Mouse (Mus musculus) liver, postnatal 0 days (tissue): ENCODE measurements around the gene Gm1043. TPM values are rescaled to one million over a fixed set of nuclear protein-coding genes. Genes with fewer than 3 reads are reported as not detected.

Experiments used
- ATAC-seq: fragments of 200-750 bp; cut with Nextera tagmentation; 2 replicates; pipeline ENCODE4 v1.8.0; 2017; ENCODE audit warnings: mild to moderate bottlenecking, moderate library complexity
- DNase-seq: peaks from one replicate; pipeline ENCODE4 v3.0.0-alpha.2; 2016
- H3K27ac ChIP-seq: fragments of 300-500 bp; sonication (generic); 2 replicates; pipeline ENCODE4 v1.5.1; 2014; ENCODE audit warnings: antibody characterized with exemption, moderate library complexity, mild to moderate bottlenecking, low read depth
- H3K27me3 ChIP-seq: fragments of 300-500 bp; sonication (generic); 2 replicates; pipeline ENCODE4 v1.6.1; 2014; ENCODE audit warnings: low read length, control low read depth, mixed read lengths; ENCODE audit not compliant: insufficient read depth
- H3K36me3 ChIP-seq: fragments of 300-500 bp; sonication (generic); replicated peaks from 2 replicates; pipeline ENCODE4 v1.6.1; 2014; ENCODE audit warnings: mild to moderate bottlenecking, control low read depth, low read length, moderate library complexity, mixed read lengths; ENCODE audit not compliant: insufficient read depth
- H3K4me1 ChIP-seq: fragments of 300-500 bp; sonication (generic); 2 replicates; pipeline ENCODE4 v1.6.1; 2014; ENCODE audit warnings: antibody characterized with exemption, mild to moderate bottlenecking, control low read depth; ENCODE audit not compliant: insufficient read depth
- H3K4me2 ChIP-seq: fragments of 300-500 bp; sonication (generic); 2 replicates; pipeline ENCODE4 v1.6.1; 2014; ENCODE audit warnings: low read depth, mild to moderate bottlenecking, low read length, moderate library complexity, mixed read lengths
- H3K4me3 ChIP-seq: fragments of 300-500 bp; sonication (generic); 2 replicates; pipeline ENCODE4 v1.5.1; 2014; ENCODE audit warnings: low read depth, low read length
- H3K9ac ChIP-seq: fragments of 300-500 bp; sonication (generic); replicated peaks from 2 replicates; pipeline ENCODE4 v1.6.1; 2014; ENCODE audit warnings: mild to moderate bottlenecking, moderate library complexity
- H3K9me3 ChIP-seq: fragments of 300-500 bp; sonication (generic); 2 replicates; pipeline ENCODE4 v1.6.1; 2016; ENCODE audit warnings: mild to moderate bottlenecking, control low read depth, low read length, mixed read lengths
- CTCF ChIP-seq: sonication (generic); IDR thresholded peaks from 2 replicates; pipeline ENCODE4 v1.5.1; 2016; ENCODE audit warnings: antibody characterized with exemption, low read depth
- EP300 ChIP-seq: IDR thresholded peaks from 2 replicates; pipeline ENCODE4 v1.6.1; 2016; ENCODE audit warnings: antibody characterized with exemption, low read depth, mild to moderate bottlenecking
- WGBS: fragments of 180-500 bp; shearing (Covaris S2); extraction: QIAGEN DNeasy Blood & Tissue Kit; methylation state at CpG from one replicate; pipeline ENCODE4 v1.1.7; 2014; ENCODE audit not compliant: insufficient replicate concordance; 5-methylcytosine and 5-hydroxymethylcytosine counted together
- polyA plus RNA-seq: library from polyadenylated mRNA; unstranded; fragments of >200 nt; fragmentation: Nextera tagmentation; extraction: Ambion mirVana; gene quantifications from 2 replicates; pipeline ENCODE4 v1.2.1, GENCODE M21; 2015

Gene Gm1043
- polyA plus RNA-seq, 1 experiment from 2014 or later = not detected

DNA sequence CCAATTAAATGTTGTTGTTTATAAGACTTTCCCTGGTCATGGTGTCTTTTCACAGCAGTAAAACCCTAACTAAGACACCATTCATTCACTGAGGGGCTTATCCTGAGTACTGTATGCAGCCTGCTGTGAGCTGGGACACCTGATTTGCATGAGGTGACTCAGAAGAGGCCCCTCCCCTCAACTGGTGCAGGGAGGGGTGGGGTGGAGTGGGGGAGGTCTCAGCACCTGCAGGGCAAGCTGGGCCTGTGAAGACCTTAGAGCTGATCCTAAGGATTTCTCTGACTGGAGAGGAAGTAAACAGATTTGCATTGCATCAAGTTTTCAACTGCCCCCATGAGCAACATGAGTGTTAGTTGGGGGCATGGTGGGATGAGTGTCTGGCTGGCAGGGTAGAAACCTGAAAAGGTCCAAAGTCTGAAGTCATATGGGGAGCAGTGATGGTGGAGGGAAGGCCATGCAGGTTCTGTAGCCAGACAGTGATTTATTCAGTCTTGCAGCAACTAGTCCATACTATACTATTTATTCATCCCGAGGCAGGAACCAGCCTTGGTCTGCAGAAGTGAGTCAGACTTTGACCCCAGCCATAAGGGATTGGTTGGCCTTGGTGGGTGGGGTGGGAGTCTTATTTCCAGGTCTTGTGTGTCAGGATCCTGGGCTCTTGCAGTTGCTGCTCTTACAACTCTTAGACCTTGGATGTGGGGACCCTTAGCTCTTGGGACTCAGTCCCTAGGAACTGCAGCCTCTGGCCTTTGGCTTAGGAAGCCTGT, 3.4 kb downstream of the Gm1043 start:
- Histone ChIP-seq H3K27ac (no peak overlapping the region), H3K9ac (no peak overlapping the region), H3K4me3 (no peak overlapping the region), H3K4me2 (no peak overlapping the region), H3K9me3 (no peaks in the 10 kb centered on the region), H3K27me3 (peaks cover 19% of the 10 kb centered on the region; the same call in 1 of the 2 replicates), H3K36me3 (no peaks in the 10 kb centered on the region), H3K4me1 (no peaks in the 10 kb centered on the region)
- TF ChIP-seq EP300 = no peak
- no peak for TF ChIP-seq CTCF
- ATAC-seq = no peak
- 33% methylated on average over 1 of the region's 1 CpGs for WGBS
- DNase-seq = no peak

- no peaks in the 10 kb centered on the region for H3K36me3 ChIP-seq
- ATAC-seq (no peak), DNase-seq (no peak)
- H3K4me1 ChIP-seq = no peaks in the 10 kb centered on the region
- TF ChIP-seq CTCF = no peak
- no peak for TF ChIP-seq EP300
- H3K9me3 ChIP-seq = no peaks in the 10 kb centered on the region
- no peak overlapping the region for H3K4me3 ChIP-seq
- WGBS = 12% methylated on average over 47 of the region's 47 CpGs
- H3K27ac ChIP-seq = no peak overlapping the region
- no peak overlapping the region for H3K9ac ChIP-seq
- H3K4me2 ChIP-seq = no peak overlapping the region
- H3K27me3 ChIP-seq = peaks cover 19% of the 10 kb centered on the region; the same call in 1 of the 2 replicates
These were observed 6.0 kb downstream of the Gm1043 start for GRCm38 (mm10) chr5:37091171-37091628.

DNA sequence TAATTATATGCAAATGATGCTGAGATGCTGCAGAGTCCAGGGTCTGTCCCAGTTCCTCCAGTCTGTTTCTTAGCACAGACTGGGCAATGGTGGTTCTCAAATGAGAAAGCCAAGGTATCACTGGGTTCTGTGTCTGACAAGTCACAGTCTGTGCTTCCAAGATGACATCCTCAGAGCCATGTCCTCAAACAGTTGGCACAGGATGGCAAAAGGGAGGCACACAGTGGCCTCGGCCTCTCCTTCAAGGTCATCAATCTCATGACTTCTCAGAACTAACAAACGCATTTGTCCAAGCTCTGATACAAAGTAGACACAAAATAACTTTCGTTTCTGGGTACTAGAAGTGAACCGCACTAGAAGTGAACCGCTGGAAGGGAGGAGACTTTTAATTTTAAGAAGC, 9.8 kb downstream of the Gm1043 start:
- H3K27me3 ChIP-seq = peaks cover 19% of the 10 kb centered on the region; the same call in 1 of the 2 replicates
- no peak overlapping the region for H3K4me3 ChIP-seq
- ATAC-seq (no peak), DNase-seq (no peak)
- TF ChIP-seq EP300 (no peak), CTCF (no peak)
- H3K9ac ChIP-seq = no peak overlapping the region
- no peak overlapping the region for H3K4me2 ChIP-seq
- 78% methylated on average over 5 of the region's 5 CpGs for WGBS
- no peaks in the 10 kb centered on the region for H3K9me3 ChIP-seq
- H3K36me3 ChIP-seq = no peaks in the 10 kb centered on the region
- H3K27ac ChIP-seq = no peak overlapping the region
- no peaks in the 10 kb centered on the region for H3K4me1 ChIP-seq

- WGBS = 60% methylated on average over 6 of the region's 6 CpGs
- H3K27ac ChIP-seq = no peak overlapping the region
- no peak for TF ChIP-seq EP300
- TF ChIP-seq CTCF = no peak
These were observed 12.4 kb downstream of the Gm1043 start for GRCm38 (mm10) chr5:37097591-37097990.

DNA sequence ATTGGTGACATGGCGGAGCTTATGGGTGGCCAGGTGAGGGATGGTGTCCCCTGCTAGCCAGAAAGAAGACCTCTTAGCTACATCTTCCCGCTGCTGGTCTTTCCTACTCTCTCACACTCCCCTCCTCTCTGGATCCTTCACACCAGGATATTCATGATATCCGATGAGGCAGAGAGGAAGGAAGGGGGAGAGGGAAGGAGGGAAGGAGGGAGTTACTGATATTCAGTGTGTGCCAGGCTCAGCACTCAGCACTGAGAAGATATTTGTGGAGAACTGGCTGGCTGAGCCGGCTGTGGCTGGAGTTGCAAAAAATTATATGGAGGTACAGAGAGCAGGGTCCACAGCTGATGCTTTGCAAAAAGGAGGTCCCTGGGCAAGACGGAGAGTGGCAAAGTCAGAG, 15.6 kb downstream of the Gm1043 start:
- DNase-seq = no peak
- H3K9ac ChIP-seq = no peak overlapping the region
- ATAC-seq = no peak
- H3K36me3 ChIP-seq = no peaks in the 10 kb centered on the region
- no peaks in the 10 kb centered on the region for H3K4me1 ChIP-seq
- H3K27me3 ChIP-seq = no peaks in the 10 kb centered on the region
- H3K4me2 ChIP-seq = no peak overlapping the region
- TF ChIP-seq CTCF (no peak), EP300 (no peak)
- H3K9me3 ChIP-seq = no peaks in the 10 kb centered on the region
- H3K27ac ChIP-seq = no peak overlapping the region
- no peak overlapping the region for H3K4me3 ChIP-seq
- 55% methylated on average over 5 of the region's 5 CpGs for WGBS

More at GRCm38 (mm10) chr5:37097591-37097990, 12.4 kb downstream of the Gm1043 start:
- H3K27me3 ChIP-seq = no peaks in the 10 kb centered on the region
- H3K4me3 ChIP-seq = no peak overlapping the region
- no peaks in the 10 kb centered on the region for H3K4me1 ChIP-seq
- H3K4me2 ChIP-seq = no peak overlapping the region
- H3K36me3 ChIP-seq = no peaks in the 10 kb centered on the region
- DNase-seq (no peak), ATAC-seq (no peak)
- H3K9ac ChIP-seq = no peak overlapping the region
- H3K9me3 ChIP-seq = no peaks in the 10 kb centered on the region

GRCm38 (mm10) chr5:37101631-37102030, 16.5 kb downstream of the Gm1043 start:
- TF ChIP-seq CTCF = no peak
- no peak for TF ChIP-seq EP300
- H3K27me3 ChIP-seq = no peaks in the 10 kb centered on the region

More at GRCm38 (mm10) chr5:37101631-37102030, 16.5 kb downstream of the Gm1043 start:
- WGBS = 74% methylated on average over 15 of the region's 15 CpGs
- DNase-seq (no peak), ATAC-seq (no peak)
- Histone ChIP-seq H3K36me3 (no peaks in the 10 kb centered on the region), H3K27ac (no peak overlapping the region), H3K4me2 (no peak overlapping the region), H3K9me3 (no peaks in the 10 kb centered on the region), H3K9ac (no peak overlapping the region), H3K4me1 (no peaks in the 10 kb centered on the region), H3K4me3 (no peak overlapping the region)
